Mouse (Mus musculus): Measurements from ENCODE around the gene Tnrc6b.

GRCm38 (mm10) chr15:80771926-80772441 lies 60.9 kb downstream of the Tnrc6b start:
- TF ChIP-seq POLR2A (IDR thresholded peaks at IDR 0.05; ENCODE audit: insufficient read length, low read depth) (no peak), REST (IDR thresholded peaks at IDR 0.05; ENCODE audit: insufficient read depth, insufficient read length) (no peak), CEBPB (IDR thresholded peaks at IDR 0.05; ENCODE audit: insufficient read depth, poor library complexity, severe bottlenecking) (no peak), POLR2AphosphoS2 (IDR thresholded peaks at IDR 0.05; ENCODE audit: insufficient read length, low read depth) (no peak), MYOG (IDR thresholded peaks at IDR 0.05; ENCODE audit: control insufficient read depth in 1 of 3, insufficient read depth in 1 of 3, insufficient read length in 2 of 3, low read depth in 2 of 3) (no peak), MAX (IDR thresholded peaks at IDR 0.05; ENCODE audit: low read depth) (no peak), TCF3 (IDR thresholded peaks at IDR 0.05; ENCODE audit: insufficient read length, low read depth) (no peak), USF1 (IDR thresholded peaks at IDR 0.05; ENCODE audit: low read depth) (no peak), TCF12 (IDR thresholded peaks at IDR 0.05; ENCODE audit: insufficient read depth, poor library complexity, severe bottlenecking) (no peak), E2F4 (IDR thresholded peaks at IDR 0.05; ENCODE audit: insufficient read depth) (no peak)
